Mouse (Mus musculus): Measurements from ENCODE around the gene Galns.

Gene Galns

GRCm38 (mm10) chr8:122538310-122539076 lies 72.8 kb downstream of the Galns start:
- in situ Hi-C loops (cut with MboI): no loop called here

DNA sequence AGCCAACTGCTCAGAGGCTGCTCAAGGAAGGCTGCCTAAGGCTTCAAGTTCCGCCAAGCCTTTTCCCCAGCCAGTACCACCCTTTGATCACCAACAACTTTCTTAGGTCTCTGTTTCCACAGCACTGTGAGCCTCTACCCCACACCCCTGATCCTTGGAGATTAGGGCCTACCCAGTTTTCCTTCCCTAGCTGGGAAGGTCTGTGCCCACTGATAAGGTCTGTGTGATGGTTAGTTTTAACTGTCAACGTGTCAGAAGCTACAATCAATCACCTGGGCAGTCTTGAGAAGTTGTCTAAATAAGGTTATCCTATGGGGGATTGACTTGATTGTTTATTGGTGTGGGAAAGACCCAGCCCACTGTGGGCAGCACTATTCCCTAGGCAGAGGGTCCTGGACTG lies 73.5 kb downstream of the Galns start:
- in situ Hi-C loops (cut with MboI): no loop called here

DNA sequence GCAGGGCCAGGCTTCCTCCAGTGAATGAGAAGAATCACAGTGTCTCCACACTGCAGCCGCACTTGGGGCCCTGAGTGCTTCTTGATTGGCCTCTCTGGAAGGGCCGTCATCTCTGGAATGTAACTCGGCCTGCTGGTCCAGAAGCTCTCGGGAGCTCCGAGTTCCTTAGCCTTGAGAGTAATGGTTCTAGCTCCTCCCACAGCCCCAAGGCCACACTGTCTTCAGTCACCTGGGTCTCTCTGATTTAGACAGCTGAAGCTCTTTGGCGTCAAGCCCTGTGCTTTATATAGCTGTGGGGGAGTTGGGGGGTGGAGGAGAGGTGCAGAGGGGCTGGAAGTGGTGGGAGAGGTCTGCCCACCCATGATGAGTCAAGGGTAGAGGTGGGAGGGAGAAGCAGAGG lies 74.2 kb downstream of the Galns start:
- in situ Hi-C loops (cut with MboI): no loop called here

- in situ Hi-C loops (cut with MboI): no loop called here
Measured at GRCm38 (mm10) chr8:122531312-122531711, 80.0 kb downstream of the Galns start.

DNA sequence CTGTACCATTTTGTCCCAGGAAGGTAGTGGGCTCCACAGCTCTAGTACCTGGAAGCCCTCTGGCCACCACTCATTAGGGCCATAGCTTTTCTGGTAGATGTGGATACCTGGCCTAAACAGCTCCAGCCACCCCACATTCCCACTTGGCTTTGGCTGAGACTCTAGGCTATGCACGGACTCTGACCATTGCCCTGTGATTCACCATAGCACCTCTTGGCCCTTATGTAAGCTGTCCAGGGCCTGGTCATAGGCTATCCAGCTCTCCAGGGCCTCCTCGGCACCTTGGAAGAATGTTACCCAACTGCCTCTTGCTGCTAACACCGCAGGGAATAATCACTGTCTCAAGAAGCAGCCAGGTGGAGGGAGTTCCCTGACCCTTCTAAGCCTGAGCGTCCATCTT lies 82.1 kb downstream of the Galns start:
- in situ Hi-C loops (cut with MboI): no loop called here
